Mouse (Mus musculus): ENCODE measurements around the gene Lrch4. TPM values are rescaled to one million over a fixed set of nuclear protein-coding genes. Genes with fewer than 3 reads are reported as not detected.
A peak's percentile ranks its signal among the peaks of the same experiment; 100 is the strongest.

Gene Lrch4
- polyA plus RNA-seq (2012; rRNA removed): 25.5 and 43.8 TPM in 2 replicates

DNA sequence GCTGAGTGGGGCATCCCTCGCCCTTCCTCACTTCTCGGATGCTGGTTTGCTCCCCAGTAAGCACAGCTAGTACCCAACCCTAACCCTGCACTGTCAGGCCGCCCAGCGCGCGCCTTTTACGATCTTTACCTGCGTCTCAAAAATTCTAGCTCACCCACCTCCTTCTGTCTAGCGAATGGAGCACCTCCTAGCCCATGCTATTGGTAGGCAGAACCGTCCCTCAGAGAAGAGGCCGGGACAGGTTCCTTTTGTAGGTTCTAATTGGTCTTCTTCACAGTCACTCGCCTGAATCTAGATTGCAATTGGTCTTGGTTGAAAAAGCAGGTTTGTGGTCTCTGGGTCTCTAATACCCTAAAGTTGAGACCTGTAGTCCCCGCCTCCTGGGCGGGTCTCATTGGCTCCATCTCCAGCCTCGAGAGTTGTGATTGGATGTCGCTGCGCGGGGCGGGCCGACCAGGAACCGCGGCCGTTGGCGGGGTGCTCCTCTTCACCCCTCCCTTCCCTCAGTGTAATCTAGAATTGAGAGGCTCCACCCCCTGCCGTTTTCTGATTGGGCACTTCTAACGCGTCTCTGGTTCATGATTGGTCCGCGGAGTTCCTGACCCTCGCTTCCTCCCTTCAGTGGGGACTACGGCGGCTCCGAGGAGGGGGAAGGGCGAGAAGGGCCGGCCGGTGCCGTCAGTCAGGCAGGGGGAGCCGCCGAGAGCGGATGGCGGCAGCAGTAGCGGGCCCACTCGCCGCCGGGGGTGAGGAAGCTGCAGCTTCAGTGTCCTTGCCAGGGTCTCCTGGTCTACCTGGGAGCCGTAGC lies at the start of gene Lrch4, which contains the start of the genes Fbxo24 and Gm20605:
TSS of gene Lrch4 (plus strand) at position 624 of the 808 bp plus-strand sequence.
TSS of gene Fbxo24 (minus strand) at position 505 of the 808 bp plus-strand sequence.
TSS of gene Gm20605 (plus strand) at position 678 of the 808 bp plus-strand sequence.
- DNase-seq (ENCODE audit: low read depth, low spot score): peak; percentile 99
- WGBS: under 1% methylated on average over 45 of the region's 46 CpGs

DNA sequence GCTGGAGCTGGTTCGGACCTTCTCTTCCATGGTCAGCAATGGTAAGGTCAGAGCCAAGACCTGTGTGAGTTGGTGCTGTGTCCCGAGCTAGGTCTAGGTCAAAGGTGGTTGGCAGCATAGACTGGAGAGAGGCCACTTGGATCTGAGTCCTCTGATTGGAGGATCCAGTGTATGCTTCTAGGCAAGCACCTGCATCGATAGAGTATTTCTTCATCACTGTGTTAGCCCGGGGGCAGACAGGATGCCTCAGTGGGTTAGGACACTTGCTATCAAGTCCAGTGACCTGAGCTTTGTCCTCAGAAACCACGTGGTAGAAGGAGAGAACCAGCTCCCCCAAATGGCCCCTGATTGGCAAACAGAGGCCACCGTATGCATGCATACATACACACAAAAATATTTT lies 48.7 kb upstream of the Lrch4 start:
- no peak for DNase-seq (ENCODE audit: low read depth, low spot score)
- WGBS: 67% methylated on average over 6 of the region's 6 CpGs

DNA sequence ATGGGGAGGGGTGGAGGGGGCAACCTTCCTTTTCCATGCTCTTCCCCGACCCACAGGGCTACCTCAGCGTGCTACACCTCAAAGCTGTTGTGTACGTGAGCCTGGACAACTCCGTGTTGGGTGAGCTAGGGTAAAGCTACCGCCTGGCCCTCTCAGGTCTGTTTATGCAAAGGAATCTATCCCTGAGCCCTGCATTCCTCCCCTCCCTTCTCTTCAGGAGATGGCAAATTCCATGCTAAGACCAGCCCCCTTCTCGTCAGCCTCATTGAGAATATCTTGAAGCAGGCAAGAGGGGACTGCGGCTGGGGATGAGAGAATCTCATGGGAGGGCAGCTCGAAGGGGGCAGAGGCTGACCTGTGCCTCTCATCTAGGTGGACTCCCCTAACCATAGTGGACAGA lies 46.2 kb upstream of the Lrch4 start:
- no peak for DNase-seq (ENCODE audit: low read depth, low spot score)
- WGBS: 43% methylated on average over 8 of the region's 8 CpGs

DNA sequence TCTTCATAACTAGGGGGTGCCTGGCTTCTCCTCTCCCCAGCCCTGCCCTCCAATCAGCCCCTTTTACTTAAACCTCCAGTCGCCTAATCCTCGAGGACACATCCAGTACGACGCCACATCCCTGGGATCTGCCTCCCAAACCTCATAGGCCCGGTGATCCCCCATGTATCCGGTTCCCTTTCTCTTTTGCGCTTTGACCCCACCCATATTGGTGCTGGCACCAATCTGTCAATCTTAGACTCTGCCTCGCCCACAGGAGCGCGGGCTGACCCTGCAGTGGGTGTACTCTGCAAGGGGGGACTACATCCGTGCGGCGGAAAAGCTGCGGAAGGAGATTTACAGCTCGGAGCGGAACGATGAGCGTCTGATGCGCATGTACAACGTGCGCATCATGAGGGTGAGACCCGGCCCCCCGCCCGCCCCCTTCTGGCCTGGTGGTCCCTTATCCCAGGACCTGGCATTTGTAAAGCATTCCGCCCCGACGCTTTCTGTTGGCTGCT lies 45.2 kb upstream of the Lrch4 start:
- no peak for DNase-seq (ENCODE audit: low read depth, low spot score)
- 16% methylated on average over 27 of the region's 27 CpGs for WGBS

DNA sequence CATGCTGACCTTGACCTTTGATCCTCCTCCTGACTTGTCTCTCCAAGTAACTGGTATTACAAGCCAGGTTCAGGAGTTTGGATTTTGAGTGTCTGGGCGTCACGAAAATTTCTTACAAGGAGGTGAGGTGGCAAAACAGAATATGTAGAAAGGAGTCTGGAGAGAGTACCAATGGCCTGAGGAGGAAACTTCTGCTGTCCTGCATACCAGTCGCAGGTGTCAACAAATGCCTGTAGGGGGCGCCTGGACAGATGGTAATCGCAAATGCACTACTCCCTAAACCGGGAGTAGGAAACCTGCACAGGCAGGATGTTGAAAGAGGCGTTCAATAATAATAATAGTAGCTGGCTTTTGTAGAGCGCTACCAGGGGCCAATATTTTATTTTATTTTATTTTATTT lies 43.9 kb upstream of the Lrch4 start:
- WGBS: 19% methylated on average over 8 of the region's 8 CpGs
- DNase-seq (ENCODE audit: low read depth, low spot score): no peak

DNA sequence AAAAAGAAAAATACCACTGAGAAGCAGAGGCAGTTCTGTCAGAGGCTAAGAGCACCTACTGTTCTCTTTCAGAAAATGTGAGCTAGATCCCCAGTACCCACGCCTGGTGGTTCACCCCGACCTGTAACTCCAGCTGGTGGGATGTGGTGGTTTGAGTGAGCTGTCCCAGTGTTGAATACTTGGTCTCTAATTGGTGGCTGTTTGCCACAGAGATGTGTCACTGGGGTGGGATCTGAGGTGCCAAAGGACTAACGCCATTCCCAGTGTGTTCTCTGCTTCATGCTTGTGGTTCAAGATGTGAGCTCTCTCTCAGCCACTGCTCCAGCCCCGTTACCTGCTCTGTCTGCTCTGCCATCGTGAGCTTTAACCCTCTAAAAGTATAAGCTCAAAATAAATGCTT lies 38.4 kb upstream of the Lrch4 start:
- 75% methylated on average over 5 of the region's 5 CpGs for WGBS
- no peak for DNase-seq (ENCODE audit: low read depth, low spot score)

DNA sequence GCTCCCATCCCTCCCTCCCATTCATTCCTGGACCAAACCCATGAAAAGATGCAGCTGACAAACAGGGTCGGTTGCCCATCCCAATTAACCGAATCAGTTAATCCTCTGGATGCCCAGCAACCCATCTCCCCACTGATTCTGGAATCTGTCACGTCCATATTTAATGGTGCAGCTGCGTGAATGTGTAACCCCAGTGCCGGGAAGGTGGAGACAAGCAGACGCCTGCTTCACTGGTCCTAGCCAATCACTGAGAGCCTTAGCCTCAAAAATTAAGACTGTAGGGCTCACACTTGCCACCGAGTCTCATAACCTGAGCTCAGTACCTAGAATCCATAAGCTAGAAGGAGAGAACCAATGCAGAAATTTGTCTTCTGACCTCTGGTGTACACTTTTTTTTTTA lies 33.0 kb upstream of the Lrch4 start:
- 72% methylated on average over 7 of the region's 7 CpGs for WGBS
- no peak for DNase-seq (ENCODE audit: low read depth, low spot score)

DNA sequence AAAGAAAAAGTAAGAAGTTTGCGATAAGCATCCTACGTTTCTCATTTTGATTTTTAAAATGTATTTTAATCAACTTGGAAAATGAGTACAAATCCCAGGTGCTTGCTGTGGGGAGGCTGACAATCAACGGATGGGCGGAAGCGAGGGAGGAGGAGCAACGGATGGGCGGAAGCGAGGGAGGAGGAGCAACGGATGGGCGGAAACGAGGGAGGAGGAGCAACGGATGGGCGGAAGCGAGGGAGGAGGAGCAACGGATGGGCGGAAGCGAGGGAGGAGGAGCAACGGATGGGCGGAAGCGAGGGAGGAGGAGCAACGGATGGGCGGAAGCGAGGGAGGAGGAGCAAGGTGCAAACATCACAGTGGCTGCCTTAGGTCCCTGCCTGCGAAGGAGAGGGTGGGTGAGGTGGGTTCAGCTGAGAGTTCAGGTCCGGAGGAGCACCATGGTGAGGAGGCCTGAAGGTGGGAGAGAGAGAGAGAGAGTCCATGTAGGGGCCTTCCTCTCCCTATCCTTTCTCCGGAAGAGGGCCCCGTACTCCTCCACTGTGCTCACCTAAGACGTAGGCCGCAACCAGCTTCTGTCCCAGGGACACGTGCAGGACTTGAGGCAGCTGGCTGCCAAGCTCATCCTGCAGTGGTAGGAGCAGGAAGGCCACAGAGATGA lies 32.2 kb upstream of the Lrch4 start:
- WGBS: 47% methylated on average over 30 of the region's 30 CpGs
- DNase-seq (ENCODE audit: low read depth, low spot score): no peak

DNA sequence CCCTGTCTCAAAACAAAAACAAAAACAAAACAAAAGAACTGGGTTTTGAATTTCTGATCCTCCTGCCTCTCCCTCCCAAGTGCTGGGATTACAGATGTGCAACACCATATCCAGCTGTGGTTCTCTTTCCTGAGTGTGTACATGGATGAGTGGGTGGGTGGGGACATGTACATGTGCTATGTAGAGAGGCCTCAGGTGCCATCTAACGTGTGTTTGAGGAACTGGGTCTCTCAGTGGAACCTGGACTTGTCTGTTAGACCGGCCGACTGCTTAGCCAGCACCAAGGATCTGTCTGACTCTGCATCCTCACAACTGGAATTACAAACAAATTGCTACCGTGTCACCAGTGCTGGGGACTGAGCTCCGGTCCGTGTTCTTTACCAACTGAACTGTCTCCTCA lies 31.3 kb upstream of the Lrch4 start:
- DNase-seq (ENCODE audit: low read depth, low spot score): no peak
- WGBS: 88% methylated on average over 6 of the region's 6 CpGs

DNA sequence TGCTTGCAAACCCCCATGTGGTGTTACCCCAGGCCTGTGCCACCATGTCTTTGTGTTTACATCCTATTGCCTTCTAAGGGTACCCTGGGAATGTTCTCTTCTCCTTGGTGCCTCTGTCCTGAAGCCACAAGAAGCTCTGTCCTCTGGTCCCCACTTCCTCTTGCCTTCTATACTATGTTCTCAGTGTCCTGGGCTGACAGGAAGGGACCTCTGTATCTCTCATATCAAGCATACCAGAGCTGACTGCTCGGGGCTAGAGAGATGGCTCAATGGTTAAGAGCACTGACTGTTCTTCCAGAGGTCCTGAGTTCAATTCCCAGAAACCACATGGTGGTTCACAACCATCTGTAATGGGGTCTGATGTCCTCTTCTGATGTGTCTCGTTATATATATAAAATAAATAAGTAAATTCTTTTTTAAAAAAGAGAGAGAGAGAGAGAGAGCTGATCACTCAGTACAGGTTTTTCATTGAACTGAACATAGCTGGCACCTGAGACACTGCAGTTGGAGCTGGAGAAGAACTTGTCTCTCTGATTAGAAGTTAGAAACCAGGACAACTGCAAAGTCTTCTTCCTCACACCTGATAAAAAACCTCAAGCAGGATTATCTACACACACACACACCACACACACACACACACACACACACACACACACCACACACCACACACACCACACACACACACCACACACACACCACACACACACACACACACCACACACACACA lies 30.7 kb upstream of the Lrch4 start:
- no peak for DNase-seq (ENCODE audit: low read depth, low spot score)
- 78% methylated on average over 2 of the region's 2 CpGs for WGBS

DNA sequence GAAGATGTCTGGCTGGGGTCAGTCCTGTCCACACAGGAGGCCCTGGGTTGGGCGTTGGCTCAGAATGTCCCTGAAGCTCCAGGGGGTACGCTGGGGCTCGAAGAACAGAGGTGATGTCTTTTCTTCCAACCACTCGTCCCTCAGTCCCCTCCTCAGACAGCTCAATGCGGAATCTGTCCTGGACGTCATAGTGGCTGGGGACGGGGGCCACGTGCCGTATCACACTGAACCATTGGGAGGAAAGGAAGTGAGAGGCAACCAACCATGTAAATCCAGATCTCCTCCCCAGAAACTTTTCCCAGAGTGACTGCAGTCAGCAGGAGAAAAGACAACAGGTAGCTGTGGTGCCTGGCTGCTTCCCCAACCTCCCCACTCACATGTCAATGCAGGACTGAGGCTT lies 29.3 kb upstream of the Lrch4 start:
- no peak for DNase-seq (ENCODE audit: low read depth, low spot score)
- 58% methylated on average over 9 of the region's 9 CpGs for WGBS

DNA sequence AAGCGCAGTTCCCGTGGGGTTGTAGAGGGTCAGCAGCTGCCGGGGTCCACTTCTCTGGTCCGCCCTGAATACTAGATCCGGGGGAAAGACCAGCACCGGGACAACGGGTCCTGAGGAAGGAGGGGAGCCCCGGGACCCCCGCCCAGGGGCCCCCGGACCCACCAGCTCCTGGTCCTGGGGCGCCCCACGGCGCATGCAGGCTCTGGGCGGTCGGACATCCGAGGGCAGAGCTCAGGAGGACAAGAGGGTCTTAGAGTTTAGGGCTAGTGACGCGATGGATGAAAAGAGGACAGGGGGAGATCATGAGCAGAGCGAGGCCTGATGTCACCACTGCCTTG lies 28.7 kb upstream of the Lrch4 start:
- WGBS: 3% methylated on average over 19 of the region's 19 CpGs
- no peak for DNase-seq (ENCODE audit: low read depth, low spot score)

DNA sequence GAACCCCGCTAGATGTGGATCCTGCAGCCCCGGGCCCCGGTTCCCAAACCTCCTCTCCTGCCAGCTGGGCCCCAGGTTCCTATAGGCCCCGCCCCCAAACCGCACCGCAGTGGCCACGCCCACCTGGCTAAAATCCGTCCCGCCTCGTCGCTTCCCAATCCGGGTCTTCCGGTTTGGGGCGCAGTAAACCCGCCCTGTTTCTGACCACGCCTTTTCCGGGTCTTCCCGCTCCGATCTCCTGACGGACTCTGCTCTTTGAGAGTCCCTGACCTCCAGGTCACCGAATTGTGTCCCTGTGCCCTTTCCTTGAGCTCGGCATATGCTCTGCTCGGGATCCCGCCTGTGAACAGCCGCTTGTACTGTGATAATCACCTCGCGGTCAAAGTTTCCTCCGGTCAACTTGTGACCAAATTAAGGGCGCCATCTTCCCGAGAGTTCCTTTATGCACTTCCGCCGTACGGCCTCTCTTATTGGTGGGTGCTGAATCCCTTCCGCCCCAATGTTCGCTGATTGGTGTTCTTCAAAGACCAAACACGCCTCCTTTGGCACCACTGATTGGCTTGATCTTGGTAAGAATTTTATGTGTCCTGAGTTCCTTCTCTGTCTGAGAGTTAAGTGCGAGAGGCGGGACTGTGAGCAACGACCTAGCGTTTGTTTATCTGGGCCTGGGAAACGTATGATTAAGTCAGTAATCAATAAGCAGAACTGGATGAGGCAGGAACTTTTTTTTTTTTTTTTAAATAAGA lies 28.1 kb upstream of the Lrch4 start, which contains the start of gene Mospd3:
TSS of gene Mospd3 (minus strand) at position 440 of the 746 bp plus-strand sequence.
- DNase-seq (ENCODE audit: low read depth, low spot score): peak; percentile 99
- under 1% methylated on average over 41 of the region's 41 CpGs for WGBS

DNA sequence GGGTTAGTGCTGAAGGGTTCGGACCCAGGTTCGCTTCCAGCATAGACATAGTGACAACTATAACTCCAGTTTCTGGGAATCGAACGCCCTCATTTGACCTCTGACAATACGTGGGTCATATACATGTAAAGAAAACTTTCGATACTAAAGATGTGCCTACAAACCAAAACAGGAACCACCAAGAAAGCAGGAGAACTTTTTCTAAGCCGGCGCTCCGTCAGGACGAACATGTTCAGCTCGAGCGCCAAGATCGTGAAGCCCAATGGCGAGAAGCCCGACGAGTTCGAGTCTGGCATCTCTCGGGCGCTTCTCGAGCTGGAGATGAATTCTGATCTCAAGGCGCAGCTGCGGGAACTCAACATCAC lies 27.6 kb upstream of the Lrch4 start:
- no peak for DNase-seq (ENCODE audit: low read depth, low spot score)
- under 1% methylated on average over 22 of the region's 22 CpGs for WGBS

DNA sequence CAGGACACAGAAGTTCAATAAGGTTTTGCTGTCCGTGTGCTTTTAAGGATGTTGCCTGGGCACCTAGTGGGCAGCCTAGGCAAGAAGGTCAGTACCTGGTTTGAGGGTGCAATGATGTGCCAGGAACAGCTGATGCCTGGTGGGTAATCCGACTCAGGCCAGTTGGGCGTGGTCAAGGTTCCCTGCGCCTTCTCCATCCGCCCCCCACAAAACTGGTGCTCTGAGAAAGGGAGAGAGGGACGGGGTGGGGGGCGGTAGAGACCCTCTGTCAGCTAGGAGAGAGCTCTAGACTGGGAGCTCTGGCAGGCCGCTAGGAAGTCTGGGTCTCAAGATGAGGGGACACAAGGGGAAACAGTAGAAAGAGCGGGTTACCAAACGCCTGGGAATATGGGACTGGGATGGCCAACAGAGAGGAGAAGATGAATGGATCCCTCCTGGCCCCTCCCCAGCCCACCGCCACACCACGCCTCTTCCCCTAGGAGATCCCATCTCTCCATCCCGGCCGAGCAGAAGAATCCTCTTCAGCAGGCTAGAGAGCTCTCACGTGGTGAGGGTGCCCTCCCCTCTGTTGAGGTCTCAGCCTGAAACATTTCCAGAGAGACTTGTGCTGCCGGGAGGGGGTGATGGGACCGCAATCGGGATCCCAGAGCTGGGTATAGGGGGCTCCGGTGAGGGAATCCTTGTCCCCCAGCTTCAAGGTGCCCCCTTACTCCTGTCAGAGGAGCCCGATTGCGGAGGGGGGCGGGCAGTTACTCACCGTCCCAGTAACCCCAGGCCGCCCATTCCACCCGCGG lies 20.9 kb upstream of the Lrch4 start:
- DNase-seq (ENCODE audit: low read depth, low spot score): no peak
- 66% methylated on average over 26 of the region's 26 CpGs for WGBS

DNA sequence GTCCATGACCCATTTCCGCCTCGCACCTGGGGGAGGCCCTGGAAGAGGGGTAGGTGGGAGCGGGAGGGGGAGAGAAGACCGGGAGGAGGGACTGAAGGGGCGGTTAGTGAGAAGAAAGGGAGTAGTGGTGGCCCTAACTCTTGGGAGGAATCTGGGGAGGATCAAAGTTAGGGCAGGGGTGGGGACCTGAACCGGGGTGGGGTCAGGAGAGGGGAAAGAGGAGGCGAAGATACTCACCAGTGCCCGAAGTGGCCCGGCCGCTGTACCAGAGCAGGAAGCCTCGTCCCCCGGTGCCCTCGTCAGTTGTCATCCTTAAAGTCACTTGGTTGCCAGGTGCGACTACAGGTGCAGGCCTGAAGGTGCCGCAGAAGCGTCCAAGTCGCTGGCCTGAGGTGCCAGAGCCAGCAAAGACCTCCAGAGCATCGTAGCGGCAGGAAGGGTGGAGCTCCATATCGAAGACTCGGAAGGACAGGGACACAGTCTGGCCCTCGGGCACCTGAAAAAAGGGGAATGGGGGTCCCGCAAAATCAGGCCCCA lies 20.2 kb upstream of the Lrch4 start:
- no peak for DNase-seq (ENCODE audit: low read depth, low spot score)
- WGBS: 57% methylated on average over 23 of the region's 23 CpGs

DNA sequence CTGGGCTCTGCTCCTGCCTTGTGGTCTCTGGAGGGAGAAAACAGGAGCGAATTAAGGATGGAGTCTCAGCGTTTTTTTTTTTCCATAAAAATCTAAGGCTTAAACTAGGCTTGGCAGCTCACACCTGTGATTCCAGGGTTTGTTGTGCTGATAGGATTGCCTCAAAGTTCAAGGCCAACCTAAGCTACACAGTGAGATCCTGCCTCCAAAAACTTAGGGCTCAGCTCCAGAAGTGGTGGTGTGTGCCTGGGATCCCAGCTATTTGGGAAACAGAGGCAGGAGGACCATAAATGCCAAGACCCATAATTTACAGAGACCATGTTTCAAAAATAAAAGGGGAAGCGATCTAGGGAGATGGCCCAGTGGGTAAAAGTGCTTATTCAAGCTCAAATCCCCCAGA lies 19.6 kb upstream of the Lrch4 start:
- 62% methylated on average over 3 of the region's 3 CpGs for WGBS
- DNase-seq (ENCODE audit: low read depth, low spot score): no peak

DNA sequence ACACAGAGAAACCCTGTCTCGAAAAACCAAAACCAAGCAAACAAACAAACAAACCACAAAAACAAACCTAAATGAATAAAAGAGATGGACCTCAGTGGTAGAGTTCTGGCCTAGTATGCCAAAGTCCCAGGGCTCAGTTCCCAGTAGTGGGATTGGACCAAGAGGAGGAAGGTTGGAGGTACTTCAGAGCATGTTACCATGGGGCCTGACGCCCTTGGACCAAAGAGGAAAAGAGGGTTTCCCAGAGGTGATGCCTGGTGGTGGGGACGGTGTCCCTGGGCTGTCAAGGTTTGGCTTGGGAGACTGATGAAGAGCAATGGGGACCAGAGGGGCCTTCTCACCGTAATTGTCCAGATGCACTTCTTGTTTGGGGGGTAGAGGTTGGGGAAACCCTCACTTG lies 18.9 kb upstream of the Lrch4 start:
- WGBS: 72% methylated on average over 4 of the region's 4 CpGs
- no peak for DNase-seq (ENCODE audit: low read depth, low spot score)
